Mouse (Mus musculus) limb, embryonic 10.5 days (tissue): ENCODE measurements around the gene Rad51d. TPM values are rescaled to one million over a fixed set of nuclear protein-coding genes. Genes with fewer than 3 reads are reported as not detected.
"Not testable (repeated sequence)": the region's sequence is repeated elsewhere in the genome, so short reads cannot be mapped to it uniquely, and the experiment has no call there.

Experiments used
- DNase-seq: peaks from one replicate; pipeline ENCODE4 v3.0.0-alpha.2; 2017; ENCODE audit warnings: low spot score
- H3K27ac ChIP-seq: fragments of 300-500 bp; sonication (generic); 2 replicates; pipeline ENCODE4 v1.5.1; 2016; ENCODE audit warnings: mild to moderate bottlenecking
- H3K27me3 ChIP-seq: fragments of 300-500 bp; sonication (generic); 2 replicates; pipeline ENCODE4 v1.6.1; 2016; ENCODE audit warnings: low read depth, mild to moderate bottlenecking; ENCODE audit not compliant: poor library complexity, severe bottlenecking
- H3K36me3 ChIP-seq: fragments of 300-500 bp; sonication (generic); 2 replicates; pipeline ENCODE4 v1.6.1; 2016; ENCODE audit warnings: mild to moderate bottlenecking, moderate library complexity
- H3K4me1 ChIP-seq: fragments of 300-500 bp; sonication (generic); 2 replicates; pipeline ENCODE4 v1.6.1; 2016
- H3K4me3 ChIP-seq: fragments of 300-500 bp; sonication (generic); 2 replicates; pipeline ENCODE4 v1.5.1; 2016; ENCODE audit warnings: mild to moderate bottlenecking, moderate library complexity
- H3K9me3 ChIP-seq: fragments of 300-500 bp; sonication (generic); replicated peaks from 2 replicates; pipeline ENCODE4 v1.6.1; 2016; ENCODE audit warnings: mild to moderate bottlenecking
- WGBS: fragments of 180-500 bp; shearing (Covaris S2); methylation state at CpG from one replicate; pipeline ENCODE4 v1.1.7; 2016; 5-methylcytosine and 5-hydroxymethylcytosine counted together
- polyA plus RNA-seq: library from polyadenylated mRNA; unstranded; fragments of >200 nt; fragmentation: Nextera tagmentation; extraction: Ambion mirVana; gene quantifications from 2 replicates; pipeline ENCODE4 v1.2.1, GENCODE M21; 2016

Gene Rad51d
- polyA plus RNA-seq, 1 experiment from 2014 or later: 12.8 TPM

- no peaks in the 10 kb centered on the region for H3K9me3 ChIP-seq
- peak overlapping the region; percentile 64 for H3K27ac ChIP-seq
- WGBS: 23% methylated on average over 4 of the region's 4 CpGs
- peaks cover 31% of the 10 kb centered on the region for H3K4me1 ChIP-seq
- DNase-seq: no peak
- no peaks in the 10 kb centered on the region for H3K36me3 ChIP-seq
- peaks cover 11% of the 10 kb centered on the region; the same call in 1 of the 2 replicates for H3K27me3 ChIP-seq
- H3K4me3 ChIP-seq: 0 out of 2 replicates have a peak overlapping the region, but pooled peaks have one; percentile 13
Observed at GRCm38 (mm10) chr11:82846079-82846436, 44.4 kb downstream of the Rad51d start.

- WGBS: 35% methylated on average over 16 of the region's 16 CpGs
- peak overlapping the region; percentile 64 for H3K27ac ChIP-seq
- no peaks in the 10 kb centered on the region for H3K9me3 ChIP-seq
- DNase-seq: peak; percentile 38
- H3K4me1 ChIP-seq: peaks cover 26% of the 10 kb centered on the region
- H3K36me3 ChIP-seq: no peaks in the 10 kb centered on the region
- peaks cover 11% of the 10 kb centered on the region; the same call in 1 of the 2 replicates for H3K27me3 ChIP-seq
- H3K4me3 ChIP-seq: 0 out of 2 replicates have a peak overlapping the region, but pooled peaks have one; percentile 13
Observed at GRCm38 (mm10) chr11:82845415-82846078, 44.9 kb downstream of the Rad51d start.

GRCm38 (mm10) chr11:82844771-82845414 lies 45.5 kb downstream of the Rad51d start:
- Histone ChIP-seq H3K4me3 (no peak overlapping the region), H3K27ac (no peak overlapping the region), H3K36me3 (no peaks in the 10 kb centered on the region), H3K4me1 (peaks cover 19% of the 10 kb centered on the region), H3K27me3 (peaks cover 11% of the 10 kb centered on the region; the same call in 1 of the 2 replicates), H3K9me3 (no peaks in the 10 kb centered on the region)
- WGBS: 71% methylated on average over 11 of the region's 11 CpGs
- no peak for DNase-seq

- no peak for DNase-seq
- Histone ChIP-seq H3K9me3 (no peaks in the 10 kb centered on the region), H3K4me3 (no peak overlapping the region), H3K27ac (no peak overlapping the region), H3K36me3 (no peaks in the 10 kb centered on the region), H3K4me1 (peaks cover 37% of the 10 kb centered on the region), H3K27me3 (no peaks in the 10 kb centered on the region)
- 65% methylated on average over 5 of the region's 5 CpGs for WGBS
Observed at GRCm38 (mm10) chr11:82838511-82838910, 51.9 kb downstream of the Rad51d start.

- Histone ChIP-seq H3K36me3 (no peaks in the 10 kb centered on the region), H3K4me1 (peaks cover 37% of the 10 kb centered on the region), H3K9me3 (no peaks in the 10 kb centered on the region), H3K4me3 (no peak overlapping the region), H3K27me3 (no peaks in the 10 kb centered on the region), H3K27ac (peak overlapping the region; percentile 40; the same call in 1 of the 2 replicates)
- WGBS: 72% methylated on average over 7 of the region's 7 CpGs
- DNase-seq: no peak
Observed at GRCm38 (mm10) chr11:82837848-82838247, 52.6 kb downstream of the Rad51d start.

- no peak for DNase-seq
- Histone ChIP-seq H3K4me1 (peaks cover 37% of the 10 kb centered on the region), H3K27me3 (no peaks in the 10 kb centered on the region), H3K36me3 (no peaks in the 10 kb centered on the region), H3K9me3 (no peaks in the 10 kb centered on the region), H3K27ac (no peak overlapping the region), H3K4me3 (no peak overlapping the region)
- WGBS: 58% methylated on average over 7 of the region's 7 CpGs
Observed at GRCm38 (mm10) chr11:82837192-82837591, 53.2 kb downstream of the Rad51d start.

- no peak for DNase-seq
- Histone ChIP-seq H3K4me1 (peaks cover 49% of the 10 kb centered on the region), H3K27me3 (no peaks in the 10 kb centered on the region), H3K4me3 (no peak overlapping the region), H3K36me3 (no peaks in the 10 kb centered on the region), H3K27ac (peak overlapping the region; percentile 46; the same call in 1 of the 2 replicates), H3K9me3 (no peaks in the 10 kb centered on the region)
- WGBS: 71% methylated on average over 11 of the region's 11 CpGs
Observed at GRCm38 (mm10) chr11:82835616-82836432, 54.6 kb downstream of the Rad51d start.

GRCm38 (mm10) chr11:82834359-82834758 lies 56.1 kb downstream of the Rad51d start:
- not testable (repeated sequence) for DNase-seq, H3K27ac ChIP-seq, H3K27me3 ChIP-seq, H3K9me3 ChIP-seq, H3K4me3 ChIP-seq, H3K36me3 ChIP-seq
- peaks cover 51% of the 10 kb centered on the region for H3K4me1 ChIP-seq
- WGBS: 89% methylated on average over 7 of the region's 7 CpGs

- Histone ChIP-seq H3K36me3 (no peaks in the 10 kb centered on the region), H3K4me1 (peaks cover 51% of the 10 kb centered on the region), H3K27me3 (no peaks in the 10 kb centered on the region), H3K9me3 (no peaks in the 10 kb centered on the region), H3K4me3 (no peak overlapping the region), H3K27ac (no peak overlapping the region)
- WGBS: 90% methylated on average over 8 of the region's 8 CpGs
- no peak for DNase-seq
Observed at GRCm38 (mm10) chr11:82833929-82834328, 56.5 kb downstream of the Rad51d start.

GRCm38 (mm10) chr11:82832402-82832801 lies 58.0 kb downstream of the Rad51d start:
- WGBS: 87% methylated on average over 10 of the region's 10 CpGs
- not testable (repeated sequence) for H3K9me3 ChIP-seq, H3K36me3 ChIP-seq, H3K4me3 ChIP-seq, DNase-seq, H3K27ac ChIP-seq, H3K27me3 ChIP-seq
- peaks cover 37% of the 10 kb centered on the region for H3K4me1 ChIP-seq

- Histone ChIP-seq H3K4me3 (no peak overlapping the region; the same call in 1 of the 2 replicates), H3K9me3 (no peaks in the 10 kb centered on the region), H3K27me3 (no peaks in the 10 kb centered on the region), H3K36me3 (no peaks in the 10 kb centered on the region), H3K4me1 (peaks cover 26% of the 10 kb centered on the region), H3K27ac (no peak overlapping the region)
- DNase-seq: no peak
- WGBS: 28% methylated on average over 10 of the region's 10 CpGs
Observed at GRCm38 (mm10) chr11:82831008-82831893, 59.2 kb downstream of the Rad51d start.

GRCm38 (mm10) chr11:82826818-82827217 lies 63.6 kb downstream of the Rad51d start:
- Histone ChIP-seq H3K9me3 (no peaks in the 10 kb centered on the region), H3K4me1 (peaks cover 12% of the 10 kb centered on the region), H3K27me3 (no peaks in the 10 kb centered on the region), H3K36me3 (no peaks in the 10 kb centered on the region), H3K4me3 (no peak overlapping the region), H3K27ac (no peak overlapping the region)
- DNase-seq: no peak
